ENCODE assay signal across 8 mouse cellular contexts in the genomic region with DNA sequence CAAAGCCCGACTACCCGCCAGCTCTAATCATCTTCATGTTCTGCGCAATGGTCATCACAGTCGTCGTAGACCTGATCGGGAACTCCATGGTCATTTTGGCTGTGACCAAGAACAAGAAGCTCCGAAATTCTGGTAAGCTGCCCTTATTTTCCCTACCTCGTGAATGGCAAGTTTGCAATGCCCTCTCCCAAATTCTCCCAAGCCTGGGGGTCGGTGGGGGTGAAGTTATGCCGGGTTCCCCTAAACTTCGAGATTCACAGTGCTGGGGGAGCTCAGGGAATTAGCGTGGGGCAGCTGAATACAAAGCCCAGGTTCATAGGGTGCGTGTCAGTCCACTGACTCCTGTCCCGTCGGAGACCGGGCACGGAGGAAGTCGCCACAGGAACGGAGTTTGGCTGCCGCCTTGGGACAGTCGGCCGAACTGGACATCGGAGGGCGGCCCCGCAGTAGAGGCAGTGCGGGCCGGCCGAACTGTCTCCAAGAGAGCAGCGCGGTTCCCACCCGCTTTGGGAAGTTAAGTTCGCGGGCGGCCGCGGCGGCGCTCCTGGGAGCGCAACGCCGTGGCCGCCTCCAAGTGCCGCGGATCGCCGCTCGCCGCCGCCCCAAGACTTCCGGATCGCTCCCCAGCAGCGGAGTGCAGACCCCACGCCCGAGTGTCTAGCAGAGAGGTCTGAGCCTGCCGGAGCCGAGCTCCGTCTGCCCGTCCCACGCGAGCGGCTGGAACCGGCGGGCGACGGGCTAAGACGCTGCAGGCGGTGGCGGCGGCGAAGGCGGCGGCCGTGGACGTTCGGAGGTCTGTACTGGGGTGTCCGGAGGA. TPM values are rescaled to one million over a fixed set of nuclear protein-coding genes. Genes with fewer than 3 reads are reported as not detected.
DNase-seq lines count a peak whose midpoint lies in the region; ATAC-seq and TF ChIP-seq lines count a peak whose summit lies in the region.

No protein-coding gene starts in this region.

- peak overlapping the region; percentile 48 for H3K4me3 ChIP-seq in kidney, embryonic 16.5 days (ENCODE audit: low read length)
- peak overlapping the region; percentile 44 for H3K4me3 ChIP-seq in embryonic facial prominence, embryonic 14.5 days (ENCODE audit: low read depth, low read length)
- H3K4me3 ChIP-seq in olfactory bulb, adult 2 months (ENCODE audit: insufficient read depth, low read depth, low read length) = peak overlapping the region; percentile 41

- no peak for TF ChIP-seq CTCF in olfactory bulb, adult 2 months (IDR thresholded peaks at IDR 0.05; ENCODE audit: insufficient read depth, low read depth, low read length)

- 26% methylated on average over 67 of the region's 76 CpGs for WGBS in kidney, embryonic 16.5 days
- WGBS in embryonic facial prominence, embryonic 14.5 days = 26% methylated on average over 38 of the region's 76 CpGs
- WGBS in olfactory bulb, adult 2 months = 17% methylated on average over 75 of the region's 76 CpGs

- H3K9ac ChIP-seq in kidney, embryonic 16.5 days (replicated peaks; ENCODE audit: low read length) = no peak overlapping the region
- H3K9ac ChIP-seq in embryonic facial prominence, embryonic 14.5 days (ENCODE audit: low read depth, low read length) = peak overlapping the region; percentile 34; the same call in 1 of the 2 replicates

- H3K9me3 ChIP-seq in kidney, embryonic 16.5 days (ENCODE audit: low read length) = peaks cover 14% of the 10 kb centered on the region
- H3K9me3 ChIP-seq in embryonic facial prominence, embryonic 14.5 days (ENCODE audit: control insufficient read depth, low read length) = peaks cover 10% of the 10 kb centered on the region

- 0 out of 2 replicates have a peak, but pooled peaks have one; percentile 49 for ATAC-seq in kidney, embryonic 16.5 days (ENCODE audit: low FRiP score, low TSS enrichment)
- ATAC-seq in embryonic facial prominence, embryonic 14.5 days (ENCODE audit: low read depth) = 0 out of 2 replicates have a peak, but pooled peaks have one; percentile 26

- no peak for DNase-seq in kidney, adult 18-20 months
- no peak for DNase-seq in embryonic facial prominence, embryonic 14.5 days (ENCODE audit: low spot score)
- peak; percentile 8 to 28 for DNase-seq in kidney, postnatal 4 days
- DNase-seq in urinary bladder, adult 18-20 months (ENCODE audit: low spot score in 2 of 2) = no peak
- DNase-seq in right cerebral cortex, adult 2 months (ENCODE audit: low spot score in 2 of 2) = no peak
- DNase-seq in Muller cell, postnatal 12 days (ENCODE audit: inconsistent ontology term) = no peak

- no peak for TF ChIP-seq POLR2A in olfactory bulb, adult 2 months (IDR thresholded peaks at IDR 0.05; ENCODE audit: insufficient read depth, low read depth, low read length)

- peaks cover 90% of the 10 kb centered on the region for H3K27me3 ChIP-seq in kidney, embryonic 16.5 days (ENCODE audit: insufficient read depth, low read length)
- peaks cover 89% of the 10 kb centered on the region for H3K27me3 ChIP-seq in embryonic facial prominence, embryonic 14.5 days (replicated peaks; ENCODE audit: control insufficient read depth, insufficient read depth, low read length)

- peak overlapping the region; percentile 70 for H3K4me2 ChIP-seq in kidney, embryonic 16.5 days (replicated peaks; ENCODE audit: low read depth, low read length)
- H3K4me2 ChIP-seq in embryonic facial prominence, embryonic 14.5 days (ENCODE audit: low read depth, low read length) = peak overlapping the region; percentile 62

- no peaks in the 10 kb centered on the region for H3K36me3 ChIP-seq in kidney, embryonic 16.5 days (ENCODE audit: insufficient read depth, low read length)
- H3K36me3 ChIP-seq in embryonic facial prominence, embryonic 14.5 days (ENCODE audit: control insufficient read depth, insufficient read depth, low read length) = no peaks in the 10 kb centered on the region

- H3K27ac ChIP-seq in kidney, embryonic 16.5 days (ENCODE audit: low read length) = no peak overlapping the region
- no peak overlapping the region for H3K27ac ChIP-seq in embryonic facial prominence, embryonic 14.5 days (replicated peaks; ENCODE audit: low read depth, low read length)
- H3K27ac ChIP-seq in olfactory bulb, adult 2 months (ENCODE audit: insufficient read depth, low read depth, low read length) = no peak overlapping the region

- no peaks in the 10 kb centered on the region for H3K4me1 ChIP-seq in kidney, embryonic 16.5 days (ENCODE audit: insufficient read depth, low read length)
- H3K4me1 ChIP-seq in embryonic facial prominence, embryonic 14.5 days (ENCODE audit: control insufficient read depth, insufficient read depth, low read length) = no peaks in the 10 kb centered on the region
- H3K4me1 ChIP-seq in olfactory bulb, adult 2 months (ENCODE audit: control insufficient read depth, insufficient read depth, low read length) = peaks cover 8% of the 10 kb centered on the region

RNA-seq across cellular contexts. Expression of a gene that starts 0.6 kb away (rescaled TPM):
- polyA plus RNA-seq in kidney, embryonic 16.5 days (2015; fragmentation: Nextera tagmentation; extraction: Ambion mirVana) = 0.07 and 0.22 TPM in 2 replicates
- 1.6 and 1.9 TPM in 2 replicates for polyA plus RNA-seq in embryonic facial prominence, embryonic 14.5 days (2014; fragmentation: Nextera tagmentation; extraction: Ambion mirVana)
- polyA plus RNA-seq in olfactory bulb, adult 2 months (2012; ENCODE audit: insufficient read depth, insufficient read length, low replicate concordance, missing spikeins) = not detected in 2 replicates

Comparison
In these comparisons a context has a peak if more than half of its experiments do, and no peak if none do; other contexts are left out.
1. DNase-seq: peak in kidney, postnatal 4 days (2 of 2); none in kidney, adult 18-20 months (single experiment), embryonic facial prominence, embryonic 14.5 days (single experiment), urinary bladder, adult 18-20 months (0 of 2), right cerebral cortex, adult 2 months (0 of 2) and Muller cell, postnatal 12 days (single experiment).
2. Peak in every context shown above with its lines, with median percentiles within 50 percentile points of each other: H3K4me3 ChIP-seq.